ENCODE assay signal across 8 mouse cellular contexts in genomic region chr12:102702356-102703110, GRCm38 (mm10). TPM values are rescaled to one million over a fixed set of nuclear protein-coding genes. Genes with fewer than 3 reads are reported as not detected.
DNase-seq lines count a peak whose midpoint lies in the region; ATAC-seq and TF ChIP-seq lines count a peak whose summit lies in the region.

No protein-coding gene starts in this region.

- TF ChIP-seq POLR2A in kidney, adult 2 months (IDR thresholded peaks at IDR 0.05; ENCODE audit: low read depth, low read length) = no peak

- H3K4me3 ChIP-seq in kidney, adult 2 months (ENCODE audit: insufficient read depth, low read depth, low read length) = 0 out of 2 replicates have a peak overlapping the region, but pooled peaks have one; percentile 4
- peak overlapping the region in 1 of 2 experiments; percentile 3; a peak in 1 of 4 replicates for H3K4me3 ChIP-seq in liver, embryonic 14.5 days (ENCODE audit: insufficient read depth in 1 of 2, low read depth in 2 of 2, low read length in 2 of 2)
- H3K4me3 ChIP-seq in neural tube, embryonic 12.5 days = peak overlapping the region; percentile 19

- H3K9ac ChIP-seq in liver, embryonic 14.5 days (replicated peaks) = no peak overlapping the region
- H3K9ac ChIP-seq in neural tube, embryonic 12.5 days = no peak overlapping the region

- no peak for ATAC-seq in liver, embryonic 14.5 days (ENCODE audit: insufficient read depth)
- no peak for ATAC-seq in neural tube, embryonic 12.5 days (ENCODE audit: low FRiP score, low read depth)

- no peaks in the 10 kb centered on the region for H3K36me3 ChIP-seq in kidney, adult 2 months (ENCODE audit: control insufficient read depth, insufficient read depth, low read length)
- no peaks in the 10 kb centered on the region for H3K36me3 ChIP-seq in liver, embryonic 14.5 days (replicated peaks; ENCODE audit: control insufficient read depth, insufficient read depth, low read depth)
- H3K36me3 ChIP-seq in neural tube, embryonic 12.5 days = no peaks in the 10 kb centered on the region

- H3K4me2 ChIP-seq in liver, embryonic 14.5 days (ENCODE audit: low read depth) = peak overlapping the region; percentile 94
- peak overlapping the region; percentile 93 for H3K4me2 ChIP-seq in neural tube, embryonic 12.5 days (replicated peaks)

- H3K4me1 ChIP-seq in kidney, adult 2 months (ENCODE audit: control insufficient read depth, insufficient read depth, low read length) = 0 out of 2 replicates have a peak, but pooled peaks cover 7% of the 10 kb centered on the region
- H3K4me1 ChIP-seq in liver, embryonic 14.5 days (replicated peaks; ENCODE audit: control insufficient read depth in 2 of 2, insufficient read depth in 2 of 2, low read length in 1 of 2) = peaks cover 0 to 33% of the 10 kb centered on the region in 2 experiments; a peak in 3 of 4 replicates
- H3K4me1 ChIP-seq in neural tube, embryonic 12.5 days = peaks cover 50% of the 10 kb centered on the region

- peak; percentile 36 for TF ChIP-seq CTCF in kidney, adult 2 months (conservative IDR thresholded peaks at IDR 0.05; ENCODE audit: insufficient read depth, insufficient read length, low read depth, low read length)
- peak; percentile 72 for TF ChIP-seq CTCF in liver, embryonic 14.5 days (IDR thresholded peaks at IDR 0.05; ENCODE audit: low read depth)

- no peak overlapping the region for H3K27ac ChIP-seq in kidney, adult 2 months (ENCODE audit: insufficient read depth, low read depth, low read length)
- no peak overlapping the region for H3K27ac ChIP-seq in liver, embryonic 14.5 days
- no peak overlapping the region for H3K27ac ChIP-seq in neural tube, embryonic 12.5 days

- peak; percentile 45 for DNase-seq in ovary, postnatal 10 days (ENCODE audit: low spot score)
- no peak for DNase-seq in ovary, adult 18-20 months (ENCODE audit: low spot score)
- peak; percentile 85 to 88 for DNase-seq in cerebellum, postnatal 36 days
- peak; percentile 76 to 94 for DNase-seq in heart, adult 18-20 months
- DNase-seq in kidney, adult 2 months = peak; percentile 83
- peak; percentile 66 to 71 (median 69) for DNase-seq in liver, embryonic 14.5 days (ENCODE audit: low read depth in 3 of 3, low spot score in 3 of 3)
- DNase-seq in testis, postnatal 10 days (ENCODE audit: low spot score) = peak; percentile 93

- 9% methylated on average over 15 of the region's 15 CpGs for WGBS in kidney, adult 2 months
- 10% methylated on average over 15 of the region's 15 CpGs for WGBS in liver, embryonic 14.5 days (ENCODE audit: insufficient replicate concordance)
- WGBS in neural tube, embryonic 12.5 days = 6% methylated on average over 15 of the region's 15 CpGs

- H3K9me3 ChIP-seq in liver, embryonic 14.5 days (ENCODE audit: control insufficient read depth, low read length) = no peaks in the 10 kb centered on the region
- no peaks in the 10 kb centered on the region for H3K9me3 ChIP-seq in neural tube, embryonic 12.5 days

- TF ChIP-seq EP300 in liver, embryonic 14.5 days (IDR thresholded peaks at IDR 0.05; ENCODE audit: low read depth) = no peak

- no peaks in the 10 kb centered on the region for H3K27me3 ChIP-seq in kidney, adult 2 months (replicated peaks; ENCODE audit: control insufficient read depth, insufficient read depth, low read length)
- no peaks in the 10 kb centered on the region; the same call in 1 of the 2 replicates for H3K27me3 ChIP-seq in liver, embryonic 14.5 days (ENCODE audit: control insufficient read depth, insufficient read depth, low read length)
- no peaks in the 10 kb centered on the region for H3K27me3 ChIP-seq in neural tube, embryonic 12.5 days (replicated peaks)

RNA-seq across cellular contexts. Expression of gene Itpk1, which starts 2.2 kb away (rescaled TPM):
- 10 to 100 TPM in 1 of 2 experiments, 1 to 10 TPM in 1; 9.1 to 12.4 TPM for total RNA-seq in heart, adult 18-20 months (2021)
- polyA plus RNA-seq in kidney, adult 2 months (2012; rRNA removed) = 27.6 and 29.0 TPM in 2 replicates
- 2.0 and 2.3 TPM in 2 replicates for polyA plus RNA-seq in liver, embryonic 14.5 days (2012; rRNA removed)
- polyA plus RNA-seq in liver, embryonic 14.5 days (2014; fragmentation: Nextera tagmentation; extraction: Ambion mirVana) = 2.4 TPM in 2 replicates
- 24.7 and 28.0 TPM in 2 replicates for polyA plus RNA-seq in neural tube, embryonic 12.5 days (2016; fragmentation: Nextera tagmentation; extraction: Ambion mirVana)

RNA-seq across cellular contexts. Expression of gene Moap1, which starts 40.9 kb away (rescaled TPM):
- total RNA-seq in heart, adult 18-20 months (2021) = 1 to 10 TPM; 7.5 to 8.5 TPM
- polyA plus RNA-seq in kidney, adult 2 months (2012; rRNA removed) = 0.49 and 0.74 TPM in 2 replicates
- 1.1 and 1.8 TPM in 2 replicates for polyA plus RNA-seq in liver, embryonic 14.5 days (2012; rRNA removed)
- polyA plus RNA-seq in liver, embryonic 14.5 days (2014; fragmentation: Nextera tagmentation; extraction: Ambion mirVana) = 5.6 and 6.7 TPM in 2 replicates
- polyA plus RNA-seq in neural tube, embryonic 12.5 days (2016; fragmentation: Nextera tagmentation; extraction: Ambion mirVana) = 38.4 and 42.9 TPM in 2 replicates

RNA-seq across cellular contexts. Expression of gene Tmem251, which starts 41.0 kb away (rescaled TPM):
- total RNA-seq in heart, adult 18-20 months (2021) = 1 to 10 TPM; 4.6 to 5.1 TPM
- 2.2 and 2.9 TPM in 2 replicates for polyA plus RNA-seq in kidney, adult 2 months (2012; rRNA removed)
- polyA plus RNA-seq in liver, embryonic 14.5 days (2012; rRNA removed) = 2.0 TPM in 2 replicates
- polyA plus RNA-seq in liver, embryonic 14.5 days (2014; fragmentation: Nextera tagmentation; extraction: Ambion mirVana) = 6.6 and 6.7 TPM in 2 replicates
- 11.6 and 11.7 TPM in 2 replicates for polyA plus RNA-seq in neural tube, embryonic 12.5 days (2016; fragmentation: Nextera tagmentation; extraction: Ambion mirVana)

RNA-seq across cellular contexts. Expression of gene Gm28051, which starts 55.0 kb away (rescaled TPM):
- not detected for total RNA-seq in heart, adult 18-20 months (2021)
- polyA plus RNA-seq in kidney, adult 2 months (2012; rRNA removed) = not detected in 2 replicates
- not detected in 2 replicates for polyA plus RNA-seq in liver, embryonic 14.5 days (2012; rRNA removed)
- polyA plus RNA-seq in liver, embryonic 14.5 days (2014; fragmentation: Nextera tagmentation; extraction: Ambion mirVana) = not detected in 2 replicates
- not detected in 2 replicates for polyA plus RNA-seq in neural tube, embryonic 12.5 days (2016; fragmentation: Nextera tagmentation; extraction: Ambion mirVana)

RNA-seq across cellular contexts. Expression of gene Gon7, which starts 55.1 kb away (rescaled TPM):
- total RNA-seq in heart, adult 18-20 months (2021) = 10 to 100 TPM; 12.9 to 13.5 TPM
- 9.3 and 10.4 TPM in 2 replicates for polyA plus RNA-seq in kidney, adult 2 months (2012; rRNA removed)
- 4.0 and 6.9 TPM in 2 replicates for polyA plus RNA-seq in liver, embryonic 14.5 days (2012; rRNA removed)
- polyA plus RNA-seq in liver, embryonic 14.5 days (2014; fragmentation: Nextera tagmentation; extraction: Ambion mirVana) = 9.3 and 10.8 TPM in 2 replicates
- polyA plus RNA-seq in neural tube, embryonic 12.5 days (2016; fragmentation: Nextera tagmentation; extraction: Ambion mirVana) = 43.7 and 44.1 TPM in 2 replicates
